Mouse (Mus musculus) ovary, postnatal 10 days (tissue): ENCODE results near the gene Kank1.

Experiments used
- DNase-seq: peaks from one replicate; pipeline ENCODE4 v3.0.0; 2022; ENCODE audit warnings: low spot score

The Kank1 gene

DNA sequence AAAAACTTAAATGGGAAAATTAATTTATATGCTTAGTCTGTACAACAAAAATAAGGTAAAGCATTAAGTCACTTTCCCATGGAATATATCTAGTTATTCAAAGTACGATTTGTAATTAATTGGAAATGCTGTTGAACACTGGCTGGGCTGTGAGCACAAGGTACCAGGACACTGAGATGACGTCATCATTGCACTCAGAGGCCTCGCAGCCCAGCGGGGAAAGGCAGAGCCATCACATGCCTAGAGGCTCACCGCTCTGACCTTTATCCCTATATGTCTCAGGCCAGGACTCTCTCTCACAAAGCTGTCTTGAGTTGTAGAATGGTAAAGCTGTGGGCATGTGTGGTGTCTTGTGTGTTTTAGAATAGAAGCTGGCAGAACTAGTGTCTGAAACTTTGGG is 128.9 kb downstream of the Kank1 start:
- DNase-seq = no peak

DNA sequence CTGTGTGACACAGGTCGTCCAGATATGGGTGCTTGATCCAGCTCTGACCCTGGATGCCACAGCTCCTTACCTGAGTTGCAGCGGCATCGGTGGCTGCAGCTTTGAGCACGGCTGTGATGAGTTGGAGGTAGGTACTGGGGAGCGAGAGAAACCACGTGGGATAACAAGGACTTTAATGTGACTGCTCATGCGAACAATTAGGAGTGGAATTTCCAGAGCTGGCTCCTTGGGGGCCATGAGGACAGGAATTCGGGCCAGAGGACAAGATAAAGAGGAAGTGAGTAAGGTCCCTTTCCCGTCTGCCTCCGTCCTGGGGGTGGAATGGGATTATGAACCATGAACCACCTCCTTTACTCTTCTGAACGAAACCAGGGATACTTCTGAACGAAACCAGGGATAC is 129.8 kb downstream of the Kank1 start:
- DNase-seq = no peak

DNA sequence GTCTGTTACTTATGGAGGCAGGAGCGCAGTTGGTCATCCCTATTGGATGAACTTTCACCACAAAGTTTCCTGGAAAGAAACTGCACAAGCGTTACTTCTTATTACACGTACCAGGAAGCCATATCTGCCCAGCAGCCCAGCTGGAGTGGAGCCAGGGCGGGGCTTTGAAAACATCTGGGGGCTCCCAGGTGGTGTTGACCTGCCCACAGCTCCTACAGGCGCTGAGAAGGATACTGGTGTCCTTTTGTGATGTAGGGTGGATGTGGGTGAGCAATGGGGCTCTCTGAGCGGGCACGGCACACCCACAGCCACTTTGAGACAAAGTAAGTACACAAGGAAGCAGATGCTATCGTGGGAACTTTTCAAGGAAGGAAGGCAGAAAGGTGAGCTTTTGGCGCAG is 133.7 kb downstream of the Kank1 start:
- no peak for DNase-seq

DNA sequence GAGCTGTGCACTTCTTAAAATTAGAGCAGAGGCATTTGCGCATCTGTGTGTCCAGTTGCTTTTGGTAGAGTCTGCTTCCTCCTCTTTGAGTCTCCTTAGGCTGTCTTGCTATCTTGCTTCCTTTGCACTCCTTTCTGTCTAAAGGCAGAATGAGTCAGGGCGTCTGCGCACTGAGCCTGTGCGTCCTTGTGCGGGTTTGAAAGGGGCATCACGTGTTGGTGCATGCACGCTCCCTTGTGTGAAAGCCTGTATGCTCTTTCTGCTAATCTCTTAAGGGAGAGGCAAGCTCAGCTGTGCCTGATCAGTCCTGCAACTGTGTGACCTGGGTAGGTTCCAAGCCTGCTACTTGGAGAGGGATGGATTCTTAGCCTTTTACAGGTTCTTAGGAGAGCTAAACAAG is 136.0 kb downstream of the Kank1 start:
- DNase-seq = no peak

GRCm38 (mm10) chr19:25373594-25373993 is 136.8 kb downstream of the Kank1 start:
- DNase-seq = no peak

- no peak for DNase-seq
Measured at GRCm38 (mm10) chr19:25374191-25374590, 137.4 kb downstream of the Kank1 start.

DNA sequence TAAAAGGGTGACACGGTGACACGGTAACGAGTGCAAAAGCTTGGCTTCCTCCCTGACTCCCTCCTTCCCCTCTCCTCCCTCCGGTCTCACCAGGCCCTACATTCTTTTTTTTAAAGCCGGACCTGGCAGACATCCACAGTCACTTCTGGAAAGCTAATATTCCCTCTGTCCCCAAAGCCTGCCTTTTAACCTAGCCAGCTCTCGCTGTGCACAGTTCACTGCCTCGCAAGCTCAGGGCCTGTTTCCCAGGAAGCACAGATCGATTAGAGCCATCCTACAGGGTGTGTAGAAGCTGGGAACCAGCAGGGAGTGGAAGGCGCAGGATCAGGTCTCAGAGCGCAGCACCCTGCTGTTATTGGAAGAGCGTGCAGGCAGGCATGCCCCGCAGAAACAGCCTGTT is 138.2 kb downstream of the Kank1 start:
- DNase-seq = no peak

DNA sequence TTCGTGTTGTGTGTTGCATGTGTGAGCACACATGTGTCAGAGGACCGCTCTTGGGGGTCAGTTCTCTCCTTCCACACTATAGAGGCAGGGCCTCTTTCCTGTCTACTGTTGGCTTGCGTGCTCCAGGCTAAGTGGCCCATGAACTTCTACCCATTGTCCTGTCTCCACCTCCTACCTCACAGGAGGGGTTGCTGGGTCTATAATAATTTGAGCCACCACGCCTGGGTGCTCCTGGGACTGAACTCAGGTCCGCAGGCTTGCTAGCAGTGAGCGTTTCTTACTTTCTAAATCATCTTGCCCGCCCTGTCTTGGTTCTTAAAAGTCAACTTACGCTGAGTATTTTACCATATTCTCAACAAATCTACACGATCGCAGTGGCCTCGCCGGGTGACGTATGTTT is 140.1 kb downstream of the Kank1 start:
- no peak for DNase-seq

- DNase-seq = no peak
Measured at GRCm38 (mm10) chr19:25380675-25381074, 143.9 kb downstream of the Kank1 start.

GRCm38 (mm10) chr19:25381972-25382371 is 145.2 kb downstream of the Kank1 start:
- no peak for DNase-seq

DNA sequence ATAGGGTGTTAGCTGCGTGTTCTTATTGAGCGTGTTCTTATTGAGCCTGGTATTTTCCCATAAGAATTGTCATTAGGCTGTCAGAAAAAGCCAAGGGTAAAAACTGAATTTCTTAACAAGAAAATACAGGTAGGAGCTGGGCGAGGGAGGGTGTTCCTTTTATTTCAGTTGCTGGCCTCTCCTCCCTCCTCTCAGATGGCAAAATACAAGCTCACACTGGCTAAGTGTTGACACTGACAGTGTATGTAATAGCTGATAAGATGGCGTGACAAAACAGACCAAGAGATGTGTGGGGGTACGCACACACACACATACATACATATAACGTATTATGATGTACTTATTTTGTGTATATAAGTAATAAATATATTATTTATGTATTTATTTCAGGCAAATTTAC is 145.7 kb downstream of the Kank1 start:
- DNase-seq = no peak

DNA sequence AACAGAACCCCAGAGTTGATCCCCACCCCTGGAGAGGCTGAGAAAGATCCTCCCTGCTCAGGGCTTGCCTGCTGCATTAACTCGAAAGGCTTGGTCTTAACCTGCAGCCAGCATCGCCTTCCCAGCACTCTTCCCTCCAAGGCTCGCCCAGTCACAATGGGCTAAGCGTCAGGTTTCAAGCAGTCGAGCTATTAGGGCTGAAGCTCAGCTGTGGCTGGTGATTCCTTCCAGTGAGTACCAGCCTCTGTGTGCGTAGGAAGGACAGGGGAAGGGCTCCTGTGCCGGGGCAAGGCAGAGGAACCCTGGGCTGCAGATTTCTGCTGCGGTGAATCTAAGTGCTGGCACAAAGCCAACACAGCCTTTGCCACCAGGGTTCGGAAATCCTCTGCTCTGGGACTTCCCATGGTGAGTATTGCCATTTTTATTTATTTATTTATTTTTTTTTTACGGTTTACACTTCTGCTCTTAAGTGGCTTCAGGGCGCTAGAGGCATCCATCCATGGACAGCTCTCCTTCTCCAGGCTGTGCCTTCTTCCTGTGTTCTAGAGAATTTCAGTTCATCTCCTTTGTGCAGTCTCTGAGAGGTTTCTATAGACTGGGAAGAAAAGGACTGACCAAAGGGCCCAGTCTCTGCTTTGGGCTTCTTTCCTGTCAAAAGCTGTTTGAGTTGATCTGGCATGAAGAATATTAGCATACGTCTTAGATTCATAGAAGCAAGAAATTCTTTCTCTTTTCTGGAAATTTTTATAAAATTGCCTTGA is 146.8 kb downstream of the Kank1 start:
- no peak for DNase-seq

GRCm38 (mm10) chr19:25385981-25386380 is 149.2 kb downstream of the Kank1 start:
- DNase-seq = no peak

GRCm38 (mm10) chr19:25386679-25387470 is 150.1 kb downstream of the Kank1 start:
- DNase-seq = no peak

GRCm38 (mm10) chr19:25387902-25388301 is 151.1 kb downstream of the Kank1 start:
- DNase-seq = no peak

GRCm38 (mm10) chr19:25392135-25392534 is 155.4 kb downstream of the Kank1 start:
- no peak for DNase-seq

- no peak for DNase-seq
Measured at GRCm38 (mm10) chr19:25395035-25395434, 158.3 kb downstream of the Kank1 start.

- no peak for DNase-seq
Measured at GRCm38 (mm10) chr19:25396709-25397266, 160.0 kb downstream of the Kank1 start.

DNA sequence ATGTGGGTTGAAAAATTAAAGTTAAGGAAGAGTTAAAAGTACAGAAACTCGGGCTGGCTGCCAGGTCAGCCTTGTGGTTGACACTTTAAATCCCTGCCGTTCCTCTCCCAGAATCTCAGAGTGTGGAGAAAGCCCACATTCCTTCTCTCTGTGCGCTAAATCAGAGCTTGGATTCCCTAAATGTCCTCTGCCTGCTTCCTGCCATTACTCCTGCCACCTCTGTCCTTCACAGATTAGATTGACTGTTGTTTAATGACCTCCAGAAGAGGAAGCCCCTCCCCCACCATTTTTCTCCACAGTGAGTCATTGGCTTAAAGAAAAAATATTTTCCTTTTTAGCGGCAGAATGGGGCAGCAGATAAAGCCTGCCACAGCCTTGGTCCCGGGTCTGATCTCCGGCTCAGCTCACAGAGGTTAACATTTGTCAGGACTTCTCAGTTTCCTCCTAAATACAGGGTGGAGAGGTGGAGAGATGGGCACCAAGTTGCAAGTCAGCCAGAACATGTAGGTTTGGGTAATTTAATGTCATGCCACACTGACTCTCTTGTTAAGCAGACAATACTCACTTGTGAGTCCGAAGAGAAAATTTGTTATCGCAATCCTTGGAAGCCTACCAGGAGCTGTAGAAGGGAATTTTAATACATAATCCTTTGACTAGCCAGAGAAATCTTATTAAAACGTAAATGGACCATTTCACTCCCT is 162.9 kb downstream of the Kank1 start:
- DNase-seq = no peak

DNA sequence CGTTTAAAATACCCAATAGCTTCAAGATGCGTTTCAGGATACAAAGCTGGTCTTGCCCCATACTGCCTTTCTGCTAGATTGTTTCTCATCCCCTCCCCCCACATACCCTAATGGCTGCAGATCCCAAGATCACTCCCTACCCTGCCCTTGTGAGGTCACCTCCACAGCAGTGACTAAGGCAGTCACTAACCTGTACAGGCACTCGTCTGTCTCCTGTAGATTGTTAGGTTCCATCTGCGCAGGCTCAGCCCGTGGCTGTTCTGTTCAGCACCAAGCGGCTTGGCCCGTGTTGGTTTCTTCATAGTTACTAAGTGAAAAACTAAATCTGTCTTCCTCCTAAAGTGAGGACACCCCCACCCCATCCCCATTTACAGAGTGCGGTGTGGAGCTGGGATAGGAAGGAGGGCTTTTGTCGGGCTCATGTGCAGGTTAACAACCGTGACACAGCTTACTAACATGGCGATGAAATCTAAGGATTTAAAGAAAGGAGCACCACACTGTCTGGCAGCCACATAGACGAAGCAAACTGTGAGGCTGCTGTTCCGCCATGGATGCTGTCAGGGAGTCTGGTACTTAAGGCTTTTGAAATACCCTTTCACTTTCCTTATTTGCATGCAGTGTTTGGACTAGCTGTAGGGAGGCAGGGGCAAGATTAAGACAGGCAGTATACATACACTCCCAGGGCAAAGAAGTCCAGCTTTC is 163.6 kb downstream of the Kank1 start:
- no peak for DNase-seq

- no peak for DNase-seq
Measured at GRCm38 (mm10) chr19:25401521-25401920, 164.7 kb downstream of the Kank1 start.

DNA sequence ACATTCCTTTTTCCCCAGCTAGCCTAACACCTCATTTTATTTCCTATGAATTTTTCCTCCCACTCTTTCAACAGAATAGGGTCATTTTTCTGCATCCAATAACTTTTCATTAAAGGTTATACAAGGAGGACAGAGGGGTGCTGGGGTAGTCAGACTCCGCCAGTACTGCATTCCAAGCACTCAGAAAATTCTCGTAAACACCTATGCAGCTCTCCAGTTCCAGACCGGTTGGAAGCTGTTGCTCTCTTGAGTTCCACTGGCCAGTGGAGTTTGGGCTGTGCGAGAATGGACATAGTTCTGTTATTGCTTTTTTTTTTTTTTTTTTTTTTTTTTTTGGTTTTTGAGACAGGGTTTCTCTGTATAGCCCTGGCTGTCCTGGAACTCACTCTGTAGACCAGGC is 167.4 kb downstream of the Kank1 start:
- no peak for DNase-seq
